Mouse (Mus musculus) C2C12 (cell line): ENCODE measurements at regions not wholly inside any gene's neighbourhood (a gene's known extent, or its start where the extent isn't known, plus 50 kb on each side); places are given as distances from the start of the nearest gene placed in this dataset.
A peak's percentile ranks its signal among the peaks of the same experiment; 100 is the strongest.

Source experiments
- H3K27me3 ChIP-seq: one replicate; pipeline ENCODE4 v1.6.1; 2011; ENCODE audit not compliant: control insufficient read depth, insufficient read depth, insufficient read length
- H3K36me3 ChIP-seq: one replicate; pipeline ENCODE4 v1.6.1; 2011; ENCODE audit not compliant: control insufficient read depth, insufficient read depth
- H3K4me3 ChIP-seq: one replicate; pipeline ENCODE4 v1.5.1; 2011; ENCODE audit warnings: mild to moderate bottlenecking, control low read depth; ENCODE audit not compliant: poor library complexity, insufficient read depth, severe bottlenecking
- H3K79me2 ChIP-seq: one replicate; pipeline ENCODE4 v1.6.1; 2011; ENCODE audit not compliant: control insufficient read depth, insufficient read depth
- H3K79me3 ChIP-seq: one replicate; pipeline ENCODE4 v1.6.1; 2011; ENCODE audit warnings: low read depth, control low read depth
- H3ac ChIP-seq: one replicate; pipeline ENCODE3; 2011; ENCODE audit warnings: low read depth; ENCODE audit not compliant: control insufficient read depth, insufficient read length
- CEBPB ChIP-seq: IDR thresholded peaks from one replicate; pipeline ENCODE4 v1.6.1; 2011; ENCODE audit warnings: low read depth, mild to moderate bottlenecking, control low read depth, moderate library complexity
- CTCF ChIP-seq: IDR thresholded peaks from one replicate; pipeline ENCODE4 v1.5.1; 2011; ENCODE audit not compliant: control insufficient read depth, insufficient read depth, insufficient read length
- FOSL1 ChIP-seq: IDR thresholded peaks from one replicate; pipeline ENCODE4 v1.8.0; 2011; ENCODE audit warnings: mild to moderate bottlenecking, low read length; ENCODE audit not compliant: poor library complexity, insufficient read depth, severe bottlenecking
- MAX ChIP-seq: IDR thresholded peaks from one replicate; pipeline ENCODE4 v1.6.1; 2011; ENCODE audit warnings: mild to moderate bottlenecking, control low read depth
- MYOD1 ChIP-seq: IDR thresholded peaks from one replicate; pipeline ENCODE4 v1.6.1; 2011; ENCODE audit warnings: low read depth; ENCODE audit not compliant: control insufficient read depth, insufficient read length
- MYOG ChIP-seq: IDR thresholded peaks from one replicate; pipeline ENCODE4 v1.6.1; 2011; ENCODE audit not compliant: control insufficient read depth, insufficient read length; ENCODE audit errors: extremely low read depth
- USF1 ChIP-seq: IDR thresholded peaks from one replicate; pipeline ENCODE4 v1.6.1; 2011; ENCODE audit warnings: low read depth, mild to moderate bottlenecking, control low read depth, moderate library complexity

GRCm38 (mm10) chr14:104824224-104824623 lies 301.8 kb upstream of the Rnf219 start:
- Histone ChIP-seq H3K79me3 (no peaks in the 10 kb centered on the region), H3K27me3 (no peaks in the 10 kb centered on the region), H3ac (no peak overlapping the region), H3K36me3 (no peaks in the 10 kb centered on the region), H3K4me3 (no peak overlapping the region), H3K79me2 (no peaks in the 10 kb centered on the region)
- no peak for TF ChIP-seq USF1
- TF ChIP-seq MYOD1, result no peak
- no peak for TF ChIP-seq MYOG
- no peak for TF ChIP-seq CTCF
- TF ChIP-seq FOSL1, result no peak
- TF ChIP-seq CEBPB, result no peak
- no peak for TF ChIP-seq MAX

DNA sequence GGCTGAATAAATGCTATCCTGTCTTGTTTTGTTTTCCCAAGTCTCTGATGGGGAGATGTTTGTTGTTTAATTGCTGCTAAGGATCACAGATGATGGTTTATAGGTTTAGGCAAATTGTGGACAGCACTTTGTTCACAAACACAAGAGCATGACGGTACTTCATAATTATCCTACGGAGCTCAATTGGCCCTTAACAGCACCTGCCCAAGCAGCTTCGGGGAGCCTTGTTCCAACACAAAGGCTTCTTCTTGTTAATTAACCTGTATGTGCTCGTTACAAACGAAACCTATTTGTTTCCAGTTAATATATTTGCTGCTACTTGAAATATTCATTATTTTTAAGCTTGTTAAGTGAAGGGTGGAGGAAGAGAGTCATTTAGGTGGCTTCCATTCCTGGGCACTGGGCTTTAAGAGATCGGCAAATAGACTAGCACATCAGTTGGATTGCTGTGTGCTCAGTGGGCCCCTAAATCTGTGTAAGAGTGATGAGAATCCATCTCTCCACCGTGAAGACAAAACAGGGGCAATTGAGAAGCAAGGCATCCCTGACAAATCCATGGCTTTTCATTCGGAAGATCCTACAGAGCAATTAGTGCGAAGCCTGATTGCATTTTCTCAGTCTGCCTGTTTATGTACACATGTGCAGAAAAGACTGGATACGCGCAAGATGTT lies 299.6 kb upstream of the Rnf219 start:
- H3K4me3 ChIP-seq, result no peak overlapping the region
- TF ChIP-seq USF1 (no peak), FOSL1 (no peak), CTCF (no peak), MAX (no peak), MYOG (no peak), CEBPB (no peak), MYOD1 (no peak)
- H3K79me2 ChIP-seq, result no peaks in the 10 kb centered on the region
- H3K36me3 ChIP-seq, result no peaks in the 10 kb centered on the region
- no peak overlapping the region for H3ac ChIP-seq
- H3K79me3 ChIP-seq, result no peaks in the 10 kb centered on the region
- H3K27me3 ChIP-seq, result no peaks in the 10 kb centered on the region

GRCm38 (mm10) chr14:104819106-104819505 lies 296.7 kb upstream of the Rnf219 start:
- H3K4me3 ChIP-seq, result no peak overlapping the region
- no peak for TF ChIP-seq MYOG
- TF ChIP-seq USF1, result no peak
- no peak for TF ChIP-seq MYOD1
- no peak for TF ChIP-seq CEBPB
- no peak for TF ChIP-seq MAX
- no peak for TF ChIP-seq FOSL1
- TF ChIP-seq CTCF, result no peak
- no peaks in the 10 kb centered on the region for H3K79me3 ChIP-seq
- H3K36me3 ChIP-seq, result no peaks in the 10 kb centered on the region
- no peaks in the 10 kb centered on the region for H3K79me2 ChIP-seq
- H3ac ChIP-seq, result no peak overlapping the region
- no peaks in the 10 kb centered on the region for H3K27me3 ChIP-seq

GRCm38 (mm10) chr14:104813977-104814584 lies 291.6 kb upstream of the Rnf219 start:
- no peaks in the 10 kb centered on the region for H3K79me3 ChIP-seq
- no peaks in the 10 kb centered on the region for H3K36me3 ChIP-seq
- no peaks in the 10 kb centered on the region for H3K27me3 ChIP-seq
- no peaks in the 10 kb centered on the region for H3K79me2 ChIP-seq
- no peak overlapping the region for H3ac ChIP-seq
- no peak overlapping the region for H3K4me3 ChIP-seq
- TF ChIP-seq MYOD1 (no peak), CTCF (peak; percentile 21)

- Histone ChIP-seq H3K4me3 (no peak overlapping the region), H3K79me2 (no peaks in the 10 kb centered on the region), H3K79me3 (no peaks in the 10 kb centered on the region), H3ac (no peak overlapping the region), H3K36me3 (no peaks in the 10 kb centered on the region), H3K27me3 (no peaks in the 10 kb centered on the region)
- TF ChIP-seq CEBPB (no peak), CTCF (no peak), MYOG (no peak), USF1 (no peak), MAX (no peak), MYOD1 (no peak), FOSL1 (no peak)
Observed at GRCm38 (mm10) chr14:104812006-104812405, 289.6 kb upstream of the Rnf219 start.

- no peak overlapping the region for H3K4me3 ChIP-seq
- TF ChIP-seq MYOD1 (no peak), MYOG (no peak), USF1 (no peak), CTCF (no peak), MAX (no peak), FOSL1 (no peak), CEBPB (no peak)
- H3K36me3 ChIP-seq, result no peaks in the 10 kb centered on the region
Observed at GRCm38 (mm10) chr14:104805332-104805731, 282.9 kb upstream of the Rnf219 start.

More at GRCm38 (mm10) chr14:104805332-104805731, 282.9 kb upstream of the Rnf219 start:
- H3ac ChIP-seq, result no peak overlapping the region
- H3K27me3 ChIP-seq, result no peaks in the 10 kb centered on the region
- H3K79me2 ChIP-seq, result no peaks in the 10 kb centered on the region
- H3K79me3 ChIP-seq, result no peaks in the 10 kb centered on the region
